Mouse (Mus musculus) intestine, embryonic 16.5 days (tissue): ENCODE measurements around the gene Dlgap4. TPM values are rescaled to one million over a fixed set of nuclear protein-coding genes. Genes with fewer than 3 reads are reported as not detected.

Experiments used
- ATAC-seq: fragments of 200-750 bp; cut with Nextera tagmentation; 2 replicates; pipeline ENCODE4 v1.8.0; 2017; ENCODE audit warnings: moderate TSS enrichment, moderate library complexity
- H3K27ac ChIP-seq: fragments of 300-500 bp; sonication (generic); 2 replicates; pipeline ENCODE4 v1.5.1; 2014; ENCODE audit warnings: mild to moderate bottlenecking, low read length
- H3K27me3 ChIP-seq: fragments of 300-500 bp; sonication (generic); replicated peaks from 2 replicates; pipeline ENCODE4 v1.6.1; 2014; ENCODE audit warnings: low read length, control low read depth, mixed read lengths; ENCODE audit not compliant: control insufficient read depth, insufficient read depth
- H3K36me3 ChIP-seq: fragments of 300-500 bp; sonication (generic); 2 replicates; pipeline ENCODE4 v1.6.1; 2014; ENCODE audit warnings: low read length, control low read depth; ENCODE audit not compliant: control insufficient read depth, insufficient read depth
- H3K4me1 ChIP-seq: fragments of 300-500 bp; sonication (generic); 2 replicates; pipeline ENCODE4 v1.6.1; 2014; ENCODE audit warnings: low read length, control low read depth, mixed read lengths; ENCODE audit not compliant: control insufficient read depth, insufficient read depth
- H3K4me2 ChIP-seq: fragments of 300-500 bp; sonication (generic); 2 replicates; pipeline ENCODE4 v1.6.1; 2014; ENCODE audit warnings: low read depth, low read length, control low read depth
- H3K4me3 ChIP-seq: fragments of 300-500 bp; sonication (generic); 2 replicates; pipeline ENCODE4 v1.5.1; 2014; ENCODE audit warnings: mild to moderate bottlenecking, low read length
- H3K9ac ChIP-seq: fragments of 300-500 bp; sonication (generic); 2 replicates; pipeline ENCODE4 v1.6.1; 2014; ENCODE audit warnings: low read depth, low read length
- H3K9me3 ChIP-seq: fragments of 300-500 bp; sonication (generic); 2 replicates; pipeline ENCODE4 v1.6.1; 2016; ENCODE audit warnings: low read length, control low read depth; ENCODE audit not compliant: control insufficient read depth
- WGBS: fragments of 180-500 bp; shearing (Covaris S2); extraction: QIAGEN DNeasy Blood & Tissue Kit; methylation state at CpG from one replicate; pipeline ENCODE4 v1.1.7; 2014; 5-methylcytosine and 5-hydroxymethylcytosine counted together
- polyA plus RNA-seq: library from polyadenylated mRNA; unstranded; fragments of >200 nt; fragmentation: Nextera tagmentation; extraction: Ambion mirVana; gene quantifications from 2 replicates; pipeline ENCODE4 v1.2.1, GENCODE M21; 2015

Gene Dlgap4
- polyA plus RNA-seq, 1 experiment from 2014 or later: 52.6 TPM

GRCm38 (mm10) chr2:156720675-156721553, 107.4 kb downstream of the Dlgap4 start:
- Histone ChIP-seq H3K27ac (peak overlapping the region; percentile 80), H3K4me3 (peak overlapping the region; percentile 93), H3K27me3 (no peaks in the 10 kb centered on the region), H3K4me1 (peaks cover 62% of the 10 kb centered on the region), H3K9me3 (no peaks in the 10 kb centered on the region), H3K36me3 (no peaks in the 10 kb centered on the region), H3K4me2 (peak overlapping the region; percentile 93), H3K9ac (peak overlapping the region; percentile 94)
- ATAC-seq: peak; percentile 90
- WGBS: under 1% methylated on average over 101 of the region's 114 CpGs

DNA sequence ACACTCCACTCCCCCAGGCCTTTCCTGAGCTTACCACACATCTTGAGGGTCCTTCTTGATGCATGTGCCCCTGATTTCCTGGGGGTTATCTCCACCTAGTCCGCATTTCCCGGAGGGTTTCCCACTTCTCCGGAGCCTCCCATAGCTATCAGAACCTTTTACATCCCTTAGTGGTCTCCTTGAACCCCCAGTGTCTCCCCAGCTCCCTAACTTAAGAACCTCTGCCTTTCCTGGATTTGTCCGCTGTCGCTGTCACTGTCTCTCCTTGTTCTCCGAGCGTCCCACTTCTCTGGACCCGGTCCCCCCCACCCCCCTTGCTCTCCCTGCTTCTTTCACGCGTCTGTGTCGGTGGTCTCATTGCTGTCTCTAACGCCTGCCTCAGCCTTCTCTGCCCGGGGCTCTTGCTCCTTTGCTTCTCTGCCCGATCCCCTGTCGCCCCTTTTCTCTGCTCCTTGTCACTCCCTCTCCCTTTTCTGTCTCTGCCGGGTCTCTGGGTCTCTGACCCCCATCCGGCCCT, 108.1 kb downstream of the Dlgap4 start:
- Histone ChIP-seq H3K9me3 (no peaks in the 10 kb centered on the region), H3K9ac (peak overlapping the region; percentile 94), H3K4me3 (peak overlapping the region; percentile 93), H3K27me3 (no peaks in the 10 kb centered on the region), H3K27ac (peak overlapping the region; percentile 78), H3K36me3 (no peaks in the 10 kb centered on the region), H3K4me1 (peaks cover 69% of the 10 kb centered on the region), H3K4me2 (peak overlapping the region; percentile 93)
- WGBS: 2% methylated on average over 17 of the region's 17 CpGs
- ATAC-seq: no peak

DNA sequence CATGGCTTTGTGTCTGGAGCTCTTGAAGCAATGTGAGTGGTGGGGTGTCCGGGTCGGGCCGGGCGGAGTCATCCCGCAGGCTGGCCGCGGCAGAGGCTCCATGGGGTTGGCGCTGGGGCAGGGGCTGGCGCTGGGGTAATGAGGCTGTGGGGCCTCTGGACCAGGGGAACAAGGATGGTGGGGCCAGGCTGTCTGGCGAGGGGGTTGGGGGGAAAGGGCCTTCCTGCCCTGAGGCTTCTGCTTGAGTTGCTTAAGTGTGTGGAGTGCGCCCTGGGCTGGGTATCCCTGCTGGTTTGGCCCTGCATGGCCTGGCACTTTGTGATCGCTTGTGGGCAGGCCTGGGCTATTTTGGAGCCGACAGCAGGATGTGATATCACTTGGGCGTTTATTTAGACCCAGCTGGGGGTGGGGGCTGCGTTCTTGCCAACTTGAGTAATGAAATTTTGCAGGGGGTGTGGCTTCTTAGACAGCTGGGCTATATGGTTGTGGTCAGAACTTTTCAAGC, 108.6 kb downstream of the Dlgap4 start:
- H3K36me3 ChIP-seq: no peaks in the 10 kb centered on the region
- WGBS: 1% methylated on average over 15 of the region's 15 CpGs
- peak overlapping the region; percentile 93 for H3K4me3 ChIP-seq
- H3K9me3 ChIP-seq: no peaks in the 10 kb centered on the region
- peak overlapping the region; percentile 93 for H3K4me2 ChIP-seq
- peak overlapping the region; percentile 94 for H3K9ac ChIP-seq
- peaks cover 72% of the 10 kb centered on the region for H3K4me1 ChIP-seq
- no peaks in the 10 kb centered on the region for H3K27me3 ChIP-seq
- peak overlapping the region; percentile 62 for H3K27ac ChIP-seq
- no peak for ATAC-seq

- H3K36me3 ChIP-seq: no peaks in the 10 kb centered on the region
- peak overlapping the region; percentile 93 for H3K4me3 ChIP-seq
- H3K4me1 ChIP-seq: peaks cover 69% of the 10 kb centered on the region
- H3K9ac ChIP-seq: no peak overlapping the region
- 52% methylated on average over 5 of the region's 5 CpGs for WGBS
- no peaks in the 10 kb centered on the region for H3K9me3 ChIP-seq
- no peaks in the 10 kb centered on the region for H3K27me3 ChIP-seq
- H3K27ac ChIP-seq: no peak overlapping the region
- peak overlapping the region; percentile 93 for H3K4me2 ChIP-seq
- ATAC-seq: no peak
Observed at GRCm38 (mm10) chr2:156722752-156723151, 109.2 kb downstream of the Dlgap4 start.

DNA sequence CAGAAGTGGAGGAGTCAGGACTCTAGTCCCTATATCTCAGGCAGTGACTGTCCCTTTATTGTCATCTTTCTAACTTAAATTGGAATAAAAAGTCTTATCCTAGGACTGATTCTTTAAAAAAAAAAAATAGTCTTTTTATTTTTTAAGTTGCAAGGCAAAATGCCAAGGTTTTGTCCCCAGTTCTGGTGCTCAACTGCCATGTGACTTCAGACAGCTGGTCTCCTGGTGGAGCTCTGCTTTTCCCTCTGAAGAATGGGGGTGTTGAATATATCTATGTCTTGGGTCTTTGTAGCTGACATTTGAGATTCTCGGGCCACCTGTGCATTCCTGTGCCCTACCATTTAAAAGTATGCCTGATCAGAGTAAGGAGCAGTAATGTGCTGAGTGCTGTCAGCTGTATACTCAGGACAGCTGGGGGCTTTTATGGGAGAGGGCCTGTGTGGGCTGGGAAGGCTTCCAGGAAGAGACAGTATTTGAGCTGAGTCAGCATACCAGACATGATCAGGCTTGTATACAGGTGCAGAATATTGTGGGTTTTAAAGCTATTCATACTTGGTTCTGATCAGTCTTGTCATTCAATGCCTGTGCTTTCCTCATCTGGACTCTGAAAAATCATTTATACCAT, 110.5 kb downstream of the Dlgap4 start:
- Histone ChIP-seq H3K27ac (no peak overlapping the region), H3K4me1 (peaks cover 56% of the 10 kb centered on the region), H3K27me3 (no peaks in the 10 kb centered on the region), H3K9ac (no peak overlapping the region), H3K36me3 (no peaks in the 10 kb centered on the region), H3K4me3 (no peak overlapping the region), H3K9me3 (no peaks in the 10 kb centered on the region), H3K4me2 (no peak overlapping the region)
- ATAC-seq: no peak
- WGBS: 64% methylated on average over 1 of the region's 1 CpGs

DNA sequence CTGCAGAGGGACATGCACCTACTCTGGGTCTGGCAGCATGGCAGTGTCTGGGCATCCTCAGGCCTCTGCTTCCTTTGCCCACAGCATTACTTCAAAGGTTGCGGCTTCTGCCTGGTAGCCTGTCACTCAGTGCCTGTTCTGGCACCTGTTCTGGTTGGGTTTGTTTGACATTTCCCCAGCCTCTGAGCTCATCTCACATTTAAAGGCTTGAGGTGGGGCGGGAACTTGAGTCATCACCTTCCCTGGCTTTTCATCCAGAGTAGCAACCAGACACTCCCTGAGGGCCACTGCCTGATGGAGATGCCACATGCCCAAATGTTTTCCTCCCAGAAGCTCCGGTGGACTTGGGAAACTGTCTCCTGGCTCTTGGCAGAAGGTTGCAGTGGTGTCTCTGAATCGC, 111.4 kb downstream of the Dlgap4 start:
- peaks cover 57% of the 10 kb centered on the region for H3K4me1 ChIP-seq
- no peak for ATAC-seq
- 69% methylated on average over 4 of the region's 4 CpGs for WGBS

DNA sequence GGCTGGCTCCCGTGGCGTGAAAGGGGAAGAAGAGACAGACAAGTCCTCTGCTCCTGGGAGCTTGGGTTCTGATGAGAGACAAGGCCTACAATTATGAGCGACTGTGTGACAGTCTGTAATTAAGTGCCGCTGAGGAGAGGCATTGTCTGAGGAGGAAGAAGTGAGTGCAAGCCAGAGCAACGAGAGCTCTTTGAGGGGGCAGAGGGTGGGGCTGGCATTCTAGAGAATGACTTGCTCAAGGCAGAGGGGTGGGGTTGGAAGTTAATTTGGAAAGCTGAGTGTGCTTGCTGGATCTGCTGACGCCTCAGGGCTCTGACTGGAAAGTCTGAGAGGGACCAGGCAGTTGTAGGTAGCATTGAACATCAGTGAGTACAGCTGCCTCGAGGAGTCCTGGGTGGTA, 112.8 kb downstream of the Dlgap4 start:
- H3K9ac ChIP-seq: peak overlapping the region; percentile 44
- peaks cover 63% of the 10 kb centered on the region for H3K4me1 ChIP-seq
- WGBS: 30% methylated on average over 7 of the region's 7 CpGs
- H3K27ac ChIP-seq: peak overlapping the region; percentile 82
- H3K27me3 ChIP-seq: no peaks in the 10 kb centered on the region
- H3K4me3 ChIP-seq: no peak overlapping the region
- peak; percentile 3; the same call in 1 of the 2 replicates for ATAC-seq
- no peaks in the 10 kb centered on the region for H3K36me3 ChIP-seq
- H3K9me3 ChIP-seq: no peaks in the 10 kb centered on the region
- H3K4me2 ChIP-seq: peak overlapping the region; percentile 24

More for the DNA sequence above, 111.4 kb downstream of the Dlgap4 start:
- H3K27ac ChIP-seq: no peak overlapping the region
- H3K9ac ChIP-seq: no peak overlapping the region
- no peaks in the 10 kb centered on the region for H3K36me3 ChIP-seq
- H3K27me3 ChIP-seq: no peaks in the 10 kb centered on the region
- no peak overlapping the region for H3K4me2 ChIP-seq
- H3K9me3 ChIP-seq: no peaks in the 10 kb centered on the region
- no peak overlapping the region for H3K4me3 ChIP-seq

- WGBS: 30% methylated on average over 3 of the region's 3 CpGs
- peaks cover 68% of the 10 kb centered on the region for H3K4me1 ChIP-seq
Observed at GRCm38 (mm10) chr2:156726878-156727277, 113.4 kb downstream of the Dlgap4 start.

More at GRCm38 (mm10) chr2:156726878-156727277, 113.4 kb downstream of the Dlgap4 start:
- Histone ChIP-seq H3K4me3 (no peak overlapping the region), H3K27ac (peak overlapping the region; percentile 82), H3K9me3 (no peaks in the 10 kb centered on the region), H3K36me3 (no peaks in the 10 kb centered on the region), H3K9ac (0 out of 2 replicates have a peak overlapping the region, but pooled peaks have one; percentile 11), H3K4me2 (peak overlapping the region; percentile 24), H3K27me3 (no peaks in the 10 kb centered on the region)
- peak; percentile 58 for ATAC-seq
